Mouse (Mus musculus) neural tube, embryonic 14.5 days (tissue): ENCODE results near the gene Hes1. TPM values are rescaled to one million over a fixed set of nuclear protein-coding genes. Genes with fewer than 3 reads are reported as not detected.

Experiments
- ATAC-seq: fragments of 200-750 bp; cut with Nextera tagmentation; 2 replicates; pipeline ENCODE4 v1.8.0; 2017; ENCODE audit warnings: low read depth, mild to moderate bottlenecking, moderate TSS enrichment, moderate library complexity
- H3K27ac ChIP-seq: fragments of 300-500 bp; sonication (generic); 2 replicates; pipeline ENCODE4 v1.5.1; 2014; ENCODE audit warnings: low read depth, mild to moderate bottlenecking, control low read depth, low read length, moderate library complexity, mixed read lengths
- H3K27me3 ChIP-seq: fragments of 300-500 bp; sonication (generic); 2 replicates; pipeline ENCODE4 v1.6.1; 2014; ENCODE audit warnings: low read length; ENCODE audit not compliant: control insufficient read depth, insufficient read depth
- H3K36me3 ChIP-seq: fragments of 300-500 bp; sonication (generic); 2 replicates; pipeline ENCODE4 v1.6.1; 2014; ENCODE audit warnings: low read length, mixed read lengths; ENCODE audit not compliant: control insufficient read depth, insufficient read depth
- H3K4me1 ChIP-seq: fragments of 300-500 bp; sonication (generic); 2 replicates; pipeline ENCODE4 v1.6.1; 2014; ENCODE audit warnings: low read length; ENCODE audit not compliant: control insufficient read depth, insufficient read depth
- H3K4me2 ChIP-seq: fragments of 300-500 bp; sonication (generic); 2 replicates; pipeline ENCODE4 v1.6.1; 2014; ENCODE audit warnings: mild to moderate bottlenecking, low read depth, low read length, control low read depth
- H3K4me3 ChIP-seq: fragments of 300-500 bp; sonication (generic); 2 replicates; pipeline ENCODE4 v1.5.1; 2014; ENCODE audit warnings: low read depth, low read length, control low read depth, mixed read lengths
- H3K9ac ChIP-seq: fragments of 300-500 bp; sonication (generic); replicated peaks from 2 replicates; pipeline ENCODE4 v1.6.1; 2014; ENCODE audit warnings: low read depth, mild to moderate bottlenecking, control low read depth, low read length, mixed read lengths
- H3K9me3 ChIP-seq: fragments of 300-500 bp; sonication (generic); 2 replicates; pipeline ENCODE4 v1.6.1; 2016; ENCODE audit warnings: low read length; ENCODE audit not compliant: control insufficient read depth
- WGBS: fragments of 180-500 bp; shearing (Covaris S2); extraction: QIAGEN DNeasy Blood & Tissue Kit; methylation state at CpG from one replicate; pipeline ENCODE4 v1.1.7; 2014; 5-methylcytosine and 5-hydroxymethylcytosine counted together
- polyA plus RNA-seq: library from polyadenylated mRNA; unstranded; fragments of >200 nt; fragmentation: Nextera tagmentation; extraction: Ambion mirVana; gene quantifications from 2 replicates; pipeline ENCODE4 v1.2.1, GENCODE M21; 2014

Gene Hes1
- polyA plus RNA-seq, 1 experiment from 2014 or later = 8.1 TPM

DNA sequence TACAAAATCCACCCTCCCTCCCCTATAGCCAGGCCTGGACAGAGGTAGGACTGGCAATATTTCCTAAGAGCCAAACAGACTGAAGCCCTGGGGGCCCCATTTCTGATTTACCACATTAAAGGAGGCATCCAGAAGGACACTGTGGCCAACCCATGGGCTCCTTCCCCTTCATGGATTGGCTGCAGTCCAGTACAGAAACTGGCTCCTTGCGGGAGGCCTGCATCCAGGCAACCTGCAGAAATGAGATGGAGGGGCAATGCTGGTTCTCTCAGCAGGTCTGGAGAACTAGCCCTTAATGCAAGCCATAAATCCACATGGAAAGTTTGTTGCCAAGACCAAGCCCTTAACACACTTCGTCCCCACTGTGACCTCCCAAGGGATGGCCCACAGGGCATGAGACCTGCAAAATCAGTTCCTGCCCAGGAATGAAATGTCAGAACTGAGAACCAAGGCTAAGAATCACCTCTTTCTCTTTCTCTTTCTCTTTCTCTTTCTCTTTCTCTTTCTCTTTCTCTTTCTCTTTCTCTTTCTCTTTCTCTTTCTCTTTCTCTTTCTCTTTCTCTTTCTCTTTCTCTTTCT lies 31.8 kb upstream of the Hes1 start:
- WGBS = 42% methylated on average over 2 of the region's 2 CpGs
- Histone ChIP-seq H3K4me2 (no peak overlapping the region), H3K4me1 (no peaks in the 10 kb centered on the region), H3K9ac (no peak overlapping the region), H3K27me3 (no peaks in the 10 kb centered on the region), H3K36me3 (no peaks in the 10 kb centered on the region), H3K27ac (no peak overlapping the region), H3K9me3 (no peaks in the 10 kb centered on the region), H3K4me3 (no peak overlapping the region)
- ATAC-seq = no peak

DNA sequence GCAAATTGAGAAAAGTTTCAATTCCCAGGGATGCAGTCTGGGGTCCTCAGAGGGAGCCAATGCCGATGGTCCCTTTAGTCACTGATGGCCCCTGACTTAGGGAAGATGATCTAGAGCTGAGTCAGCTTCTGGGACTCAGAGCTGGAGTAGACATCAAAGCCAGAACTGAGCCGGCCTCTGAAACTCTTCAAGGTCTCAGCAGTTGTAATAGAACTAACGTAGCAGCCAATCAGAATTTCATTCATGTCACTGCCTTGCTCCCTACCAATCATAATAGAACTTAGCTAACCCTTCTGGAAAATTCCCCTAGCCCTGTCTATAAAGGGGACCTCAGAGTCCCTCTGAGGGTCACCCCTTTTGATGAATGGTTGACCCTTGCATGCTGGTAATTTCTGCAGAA lies 30.8 kb upstream of the Hes1 start:
- no peak overlapping the region for H3K4me2 ChIP-seq
- H3K4me3 ChIP-seq = no peak overlapping the region
- no peak for ATAC-seq
- no peaks in the 10 kb centered on the region for H3K36me3 ChIP-seq
- H3K4me1 ChIP-seq = no peaks in the 10 kb centered on the region
- WGBS = 78% methylated on average over 3 of the region's 3 CpGs
- H3K9ac ChIP-seq = no peak overlapping the region
- H3K9me3 ChIP-seq = no peaks in the 10 kb centered on the region
- 0 out of 2 replicates have a peak, but pooled peaks cover 2% of the 10 kb centered on the region for H3K27me3 ChIP-seq
- H3K27ac ChIP-seq = no peak overlapping the region

DNA sequence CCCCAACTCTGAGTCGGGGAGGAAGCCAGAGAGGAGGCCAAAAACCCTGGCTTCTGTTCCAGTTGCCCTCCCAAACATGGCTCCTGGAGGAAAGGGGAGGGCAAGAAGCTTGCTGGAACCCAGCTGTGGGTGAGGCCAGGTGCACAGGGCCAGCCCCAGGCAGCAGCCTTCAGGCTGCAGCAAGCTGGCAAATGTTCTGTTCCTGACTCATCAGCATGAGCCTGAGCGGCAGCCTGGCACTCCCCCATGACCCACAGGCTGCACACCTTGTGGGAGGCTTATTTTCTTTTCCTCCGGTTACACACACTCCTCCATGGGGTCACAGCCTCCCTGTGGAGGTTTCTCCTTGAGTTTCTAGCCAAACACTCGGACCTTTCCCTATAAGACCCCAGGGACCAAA lies 30.2 kb upstream of the Hes1 start:
- no peak for ATAC-seq
- Histone ChIP-seq H3K4me2 (no peak overlapping the region), H3K4me1 (peaks cover under 1% of the 10 kb centered on the region; the same call in 1 of the 2 replicates), H3K9ac (no peak overlapping the region), H3K27ac (no peak overlapping the region), H3K4me3 (no peak overlapping the region), H3K27me3 (0 out of 2 replicates have a peak, but pooled peaks cover 3% of the 10 kb centered on the region), H3K36me3 (no peaks in the 10 kb centered on the region), H3K9me3 (no peaks in the 10 kb centered on the region)
- 60% methylated on average over 4 of the region's 4 CpGs for WGBS

DNA sequence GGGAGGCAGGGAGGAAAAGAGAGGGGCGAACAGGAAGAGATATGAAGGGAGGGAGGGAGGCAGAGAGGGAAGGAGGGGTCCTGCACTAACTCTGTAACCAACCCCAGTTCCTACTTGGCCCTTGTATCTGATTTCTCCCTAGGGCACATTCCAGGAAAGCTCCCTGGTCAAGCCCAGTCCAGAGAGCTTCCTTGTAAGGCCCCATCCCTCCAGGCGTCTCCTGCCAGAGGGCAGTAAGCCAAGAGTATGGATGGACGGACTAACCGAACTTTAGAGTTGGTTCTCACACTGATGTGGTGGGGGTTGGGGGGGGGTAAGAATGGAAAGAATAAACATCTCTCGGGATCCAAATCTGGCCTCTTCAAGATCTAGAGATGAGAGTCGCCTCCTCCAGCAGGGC lies 29.7 kb upstream of the Hes1 start:
- peaks cover 3% of the 10 kb centered on the region; the same call in 1 of the 2 replicates for H3K4me1 ChIP-seq
- H3K36me3 ChIP-seq = no peaks in the 10 kb centered on the region
- H3K9me3 ChIP-seq = no peaks in the 10 kb centered on the region
- no peak overlapping the region for H3K9ac ChIP-seq
- H3K4me3 ChIP-seq = no peak overlapping the region
- no peak overlapping the region for H3K4me2 ChIP-seq
- no peak for ATAC-seq
- WGBS = 63% methylated on average over 6 of the region's 6 CpGs
- H3K27ac ChIP-seq = no peak overlapping the region
- H3K27me3 ChIP-seq = 0 out of 2 replicates have a peak, but pooled peaks cover 3% of the 10 kb centered on the region

DNA sequence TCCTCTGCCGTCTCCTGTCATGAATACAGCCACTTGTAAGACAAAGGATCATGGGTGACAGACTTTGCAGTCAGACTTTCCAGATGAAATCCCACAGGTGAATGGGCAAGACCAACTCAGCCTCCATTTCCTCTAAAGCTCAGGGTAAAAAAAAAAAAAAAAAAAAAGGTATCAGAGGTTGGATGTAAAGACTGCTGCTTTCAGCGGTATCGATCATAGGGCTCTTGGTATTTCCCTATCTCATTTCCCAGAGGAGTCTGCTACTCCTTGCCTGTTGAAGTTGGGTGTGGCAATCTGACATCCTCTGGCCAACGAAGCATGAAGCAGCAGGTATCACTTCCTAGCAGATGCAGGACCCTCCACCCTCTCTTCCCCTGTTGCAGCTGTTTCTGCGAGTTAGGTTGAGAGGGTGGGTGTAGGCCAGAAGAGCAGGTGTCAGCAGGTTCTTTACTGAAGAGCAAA lies 29.2 kb upstream of the Hes1 start:
- no peak overlapping the region for H3K4me3 ChIP-seq
- WGBS = 79% methylated on average over 5 of the region's 5 CpGs
- H3K27ac ChIP-seq = no peak overlapping the region
- H3K27me3 ChIP-seq = 0 out of 2 replicates have a peak, but pooled peaks cover 3% of the 10 kb centered on the region
- peaks cover 3% of the 10 kb centered on the region; the same call in 1 of the 2 replicates for H3K4me1 ChIP-seq
- H3K9me3 ChIP-seq = no peaks in the 10 kb centered on the region
- H3K4me2 ChIP-seq = no peak overlapping the region
- no peak for ATAC-seq
- H3K36me3 ChIP-seq = no peaks in the 10 kb centered on the region
- no peak overlapping the region for H3K9ac ChIP-seq

DNA sequence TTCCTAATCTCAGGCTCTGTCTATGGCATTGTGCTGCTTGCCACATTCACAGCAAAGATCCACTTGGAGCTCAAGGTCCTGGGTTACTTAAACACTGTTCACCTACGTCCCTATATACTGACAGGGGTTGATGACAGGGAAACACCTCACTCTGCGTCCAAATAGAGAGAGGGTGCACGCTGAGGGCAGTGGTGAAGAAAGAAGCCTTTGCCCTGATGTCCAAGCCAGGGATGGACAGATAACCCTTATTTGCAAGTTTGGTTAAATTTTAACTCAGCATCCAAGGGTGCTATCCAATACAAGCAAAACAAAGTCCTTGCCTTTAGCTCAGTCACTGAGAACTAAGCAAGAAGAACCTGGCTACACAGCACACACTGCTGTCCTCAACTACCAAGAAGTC lies 28.1 kb upstream of the Hes1 start:
- Histone ChIP-seq H3K27ac (no peak overlapping the region), H3K4me3 (no peak overlapping the region), H3K27me3 (peaks cover 3% of the 10 kb centered on the region; the same call in 1 of the 2 replicates), H3K9me3 (no peaks in the 10 kb centered on the region), H3K9ac (no peak overlapping the region), H3K36me3 (no peaks in the 10 kb centered on the region), H3K4me2 (no peak overlapping the region), H3K4me1 (peaks cover 3% of the 10 kb centered on the region; the same call in 1 of the 2 replicates)
- WGBS = 82% methylated on average over 3 of the region's 3 CpGs
- no peak for ATAC-seq

DNA sequence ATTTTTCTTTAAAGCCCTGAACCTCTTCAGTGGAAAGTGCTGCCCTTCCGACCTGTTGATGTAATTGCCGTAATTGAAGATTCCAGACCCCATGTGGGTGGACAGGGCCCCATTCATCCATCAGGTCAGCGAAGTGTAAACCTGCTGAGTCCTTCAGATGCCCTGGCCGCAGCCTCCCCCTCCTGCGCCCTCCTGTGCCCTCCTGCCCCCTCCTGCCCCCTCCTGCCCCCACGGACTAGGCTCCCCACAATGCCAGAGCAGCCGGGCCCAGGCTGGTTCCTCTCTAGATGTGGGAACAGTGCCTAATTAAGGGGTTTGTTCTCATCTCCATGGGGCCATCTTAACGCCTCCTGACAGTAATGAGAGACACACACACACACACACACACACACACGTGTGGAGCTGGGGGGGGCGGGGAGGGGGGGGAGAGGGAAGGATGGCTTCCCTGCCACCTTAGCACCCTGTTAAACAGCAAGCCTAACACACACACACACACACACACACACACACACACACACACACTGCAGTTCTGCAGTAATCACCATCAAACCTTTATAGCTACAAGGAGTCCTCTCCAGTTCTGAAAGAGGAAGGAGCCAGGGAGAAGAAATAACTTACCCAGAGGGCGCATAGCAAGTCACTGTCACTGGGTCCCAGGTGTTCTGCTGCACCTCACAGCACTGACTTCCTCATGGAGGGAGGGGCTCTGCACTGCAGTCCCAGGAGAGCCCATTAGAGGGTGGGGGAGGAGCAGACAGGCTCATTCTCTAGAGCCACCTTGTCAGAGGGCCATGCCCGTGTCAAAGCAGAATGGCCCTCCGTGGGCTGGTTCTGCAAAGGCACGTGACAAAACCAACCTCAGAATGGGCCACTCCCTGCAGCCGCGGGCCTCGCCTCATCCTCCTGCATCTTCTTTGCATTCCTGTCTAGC lies 25.3 kb upstream of the Hes1 start:
- Histone ChIP-seq H3K4me1 (peaks cover 3% of the 10 kb centered on the region; the same call in 1 of the 2 replicates), H3K9me3 (no peaks in the 10 kb centered on the region), H3K27me3 (peaks cover 3% of the 10 kb centered on the region; the same call in 1 of the 2 replicates), H3K4me3 (no peak overlapping the region), H3K27ac (no peak overlapping the region), H3K4me2 (no peak overlapping the region), H3K36me3 (no peaks in the 10 kb centered on the region), H3K9ac (no peak overlapping the region)
- WGBS = 9% methylated on average over 14 of the region's 17 CpGs
- ATAC-seq = peak; percentile 54; the same call in 1 of the 2 replicates

DNA sequence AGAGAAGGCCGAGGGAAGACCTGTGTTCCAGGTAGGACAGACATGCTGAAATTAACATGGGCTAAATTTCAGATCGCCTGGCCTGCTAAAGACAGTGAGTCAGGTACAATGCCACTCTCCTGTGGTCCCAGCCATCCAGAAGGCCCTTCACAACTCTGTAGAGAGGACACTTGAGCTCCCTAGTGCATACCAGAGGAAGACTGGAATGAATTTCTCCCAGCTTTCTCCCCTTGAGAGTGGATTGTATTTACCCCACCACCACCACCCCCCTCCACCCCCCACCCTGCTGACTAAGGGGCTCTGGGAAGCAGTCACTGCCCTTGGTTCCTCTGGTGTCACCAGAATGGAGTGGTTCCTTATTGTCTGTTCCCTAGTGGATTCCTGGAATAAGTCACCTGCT lies 24.3 kb upstream of the Hes1 start:
- H3K27me3 ChIP-seq = peaks cover 3% of the 10 kb centered on the region; the same call in 1 of the 2 replicates
- no peak overlapping the region for H3K27ac ChIP-seq
- no peak overlapping the region for H3K9ac ChIP-seq
- H3K4me3 ChIP-seq = no peak overlapping the region
- 74% methylated on average over 2 of the region's 2 CpGs for WGBS
- no peaks in the 10 kb centered on the region for H3K9me3 ChIP-seq
- H3K4me2 ChIP-seq = no peak overlapping the region
- peaks cover 3% of the 10 kb centered on the region; the same call in 1 of the 2 replicates for H3K4me1 ChIP-seq
- no peak for ATAC-seq
- H3K36me3 ChIP-seq = no peaks in the 10 kb centered on the region

DNA sequence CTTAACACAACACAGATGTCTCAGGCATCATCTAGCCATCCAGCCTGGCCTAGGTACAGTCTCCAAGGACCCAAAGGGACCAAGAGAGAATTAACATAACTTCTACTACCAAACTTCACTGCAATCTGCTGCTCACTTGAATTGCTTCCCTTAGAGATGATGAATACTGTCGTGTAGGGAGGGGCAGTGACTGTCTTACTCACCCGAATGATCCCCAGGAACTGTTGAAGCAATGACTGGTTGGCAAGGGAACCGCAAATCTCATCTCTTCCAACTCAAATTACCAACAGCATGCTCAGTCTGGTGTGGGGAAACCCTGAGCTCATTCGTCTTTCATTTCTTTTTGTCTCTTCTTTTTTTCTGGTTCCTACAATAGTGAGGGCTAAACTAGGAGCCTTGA lies 21.3 kb upstream of the Hes1 start:
- H3K9me3 ChIP-seq = no peaks in the 10 kb centered on the region
- no peak for ATAC-seq
- H3K4me3 ChIP-seq = no peak overlapping the region
- H3K27ac ChIP-seq = no peak overlapping the region
- peaks cover 3% of the 10 kb centered on the region; the same call in 1 of the 2 replicates for H3K27me3 ChIP-seq
- H3K36me3 ChIP-seq = no peaks in the 10 kb centered on the region
- H3K9ac ChIP-seq = no peak overlapping the region
- WGBS = 78% methylated on average over 4 of the region's 4 CpGs
- peaks cover 3% of the 10 kb centered on the region; the same call in 1 of the 2 replicates for H3K4me1 ChIP-seq
- H3K4me2 ChIP-seq = no peak overlapping the region
